Mouse (Mus musculus): ENCODE results near the gene Dscam. TPM values are rescaled to one million over a fixed set of nuclear protein-coding genes. Genes with fewer than 3 reads are reported as not detected.

The Dscam gene
- polyA plus RNA-seq, 1 experiment from 2014 or later: 4.8 TPM

- H3K9me3 ChIP-seq: no peaks in the 10 kb centered on the region
- H3K27ac ChIP-seq (replicated peaks): no peak overlapping the region
- no peak overlapping the region for H3K4me3 ChIP-seq
- H3K9ac ChIP-seq (replicated peaks): no peak overlapping the region
- H3K27me3 ChIP-seq: no peaks in the 10 kb centered on the region
- H3K4me2 ChIP-seq (replicated peaks): no peak overlapping the region
- H3K36me3 ChIP-seq: no peaks in the 10 kb centered on the region
- 90% methylated on average over 5 of the region's 5 CpGs for WGBS
- no peak for ATAC-seq (ENCODE audit: low FRiP score, low read depth)
- peaks cover 9% of the 10 kb centered on the region for H3K4me1 ChIP-seq
These were observed 550.1 kb downstream of the Dscam start for GRCm38 (mm10) chr16:96620402-96620801.

- Histone ChIP-seq H3K4me1 (no peaks in the 10 kb centered on the region), H3K4me2 (replicated peaks) (no peak overlapping the region), H3K9me3 (no peaks in the 10 kb centered on the region), H3K9ac (replicated peaks) (no peak overlapping the region), H3K36me3 (no peaks in the 10 kb centered on the region), H3K27ac (replicated peaks) (no peak overlapping the region), H3K27me3 (no peaks in the 10 kb centered on the region), H3K4me3 (no peak overlapping the region)
- WGBS: 78% methylated on average over 4 of the region's 4 CpGs
- ATAC-seq (ENCODE audit: low FRiP score, low read depth): no peak
These were observed 552.8 kb downstream of the Dscam start for GRCm38 (mm10) chr16:96617772-96618171.

- no peak overlapping the region for H3K27ac ChIP-seq (replicated peaks)
- WGBS: 51% methylated on average over 4 of the region's 4 CpGs
- no peak for ATAC-seq (ENCODE audit: low FRiP score, low read depth)
These were observed 557.3 kb downstream of the Dscam start for GRCm38 (mm10) chr16:96613275-96613674.

GRCm38 (mm10) chr16:96610806-96611205 lies 559.7 kb downstream of the Dscam start:
- H3K36me3 ChIP-seq: peaks cover 12% of the 10 kb centered on the region; the same call in 1 of the 2 replicates
- no peak overlapping the region for H3K4me3 ChIP-seq
- H3K9me3 ChIP-seq: no peaks in the 10 kb centered on the region
- ATAC-seq (ENCODE audit: low FRiP score, low read depth): no peak
- WGBS: 88% methylated on average over 1 of the region's 1 CpGs
- H3K4me1 ChIP-seq: peaks cover 7% of the 10 kb centered on the region; the same call in 1 of the 2 replicates
- H3K9ac ChIP-seq (replicated peaks): no peak overlapping the region
- H3K4me2 ChIP-seq (replicated peaks): no peak overlapping the region
- no peaks in the 10 kb centered on the region for H3K27me3 ChIP-seq
- no peak overlapping the region for H3K27ac ChIP-seq (replicated peaks)

More at GRCm38 (mm10) chr16:96613275-96613674, 557.3 kb downstream of the Dscam start:
- Histone ChIP-seq H3K36me3 (0 out of 2 replicates have a peak, but pooled peaks cover 7% of the 10 kb centered on the region), H3K9me3 (no peaks in the 10 kb centered on the region), H3K4me3 (no peak overlapping the region), H3K9ac (replicated peaks) (no peak overlapping the region), H3K4me2 (replicated peaks) (no peak overlapping the region), H3K27me3 (no peaks in the 10 kb centered on the region), H3K4me1 (peaks cover 7% of the 10 kb centered on the region; the same call in 1 of the 2 replicates)

GRCm38 (mm10) chr16:96602206-96602605 lies 568.3 kb downstream of the Dscam start:
- 73% methylated on average over 2 of the region's 2 CpGs for WGBS
- ATAC-seq (ENCODE audit: low FRiP score, low read depth): no peak
- Histone ChIP-seq H3K27me3 (no peaks in the 10 kb centered on the region), H3K4me1 (no peaks in the 10 kb centered on the region), H3K27ac (replicated peaks) (no peak overlapping the region), H3K9me3 (no peaks in the 10 kb centered on the region), H3K4me2 (replicated peaks) (no peak overlapping the region), H3K36me3 (no peaks in the 10 kb centered on the region), H3K9ac (replicated peaks) (no peak overlapping the region), H3K4me3 (no peak overlapping the region)

GRCm38 (mm10) chr16:96600791-96601190 lies 569.8 kb downstream of the Dscam start:
- ATAC-seq (ENCODE audit: low FRiP score, low read depth): no peak
- no peaks in the 10 kb centered on the region for H3K4me1 ChIP-seq
- 92% methylated on average over 11 of the region's 11 CpGs for WGBS
- no peak overlapping the region for H3K27ac ChIP-seq (replicated peaks)
- no peak overlapping the region for H3K4me2 ChIP-seq (replicated peaks)
- H3K36me3 ChIP-seq: no peaks in the 10 kb centered on the region
- no peak overlapping the region for H3K9ac ChIP-seq (replicated peaks)
- no peak overlapping the region for H3K4me3 ChIP-seq
- no peaks in the 10 kb centered on the region for H3K27me3 ChIP-seq
- no peaks in the 10 kb centered on the region for H3K9me3 ChIP-seq

- Histone ChIP-seq H3K27me3 (no peaks in the 10 kb centered on the region), H3K36me3 (no peaks in the 10 kb centered on the region), H3K4me2 (replicated peaks) (no peak overlapping the region), H3K27ac (replicated peaks) (no peak overlapping the region), H3K4me1 (no peaks in the 10 kb centered on the region), H3K9me3 (no peaks in the 10 kb centered on the region), H3K9ac (replicated peaks) (no peak overlapping the region), H3K4me3 (no peak overlapping the region)
- ATAC-seq (ENCODE audit: low FRiP score, low read depth): no peak
- WGBS: 89% methylated on average over 3 of the region's 3 CpGs
These were observed 571.0 kb downstream of the Dscam start for GRCm38 (mm10) chr16:96599401-96600060.

GRCm38 (mm10) chr16:96575841-96576240 lies 594.7 kb downstream of the Dscam start:
- Histone ChIP-seq H3K27me3 (no peaks in the 10 kb centered on the region), H3K4me2 (replicated peaks) (no peak overlapping the region), H3K4me1 (no peaks in the 10 kb centered on the region), H3K9ac (replicated peaks) (no peak overlapping the region), H3K36me3 (no peaks in the 10 kb centered on the region), H3K9me3 (no peaks in the 10 kb centered on the region), H3K27ac (replicated peaks) (no peak overlapping the region), H3K4me3 (no peak overlapping the region)
- WGBS: 84% methylated on average over 5 of the region's 5 CpGs
- no peak for ATAC-seq (ENCODE audit: low FRiP score, low read depth)

GRCm38 (mm10) chr16:96567428-96567827 lies 603.1 kb downstream of the Dscam start:
- Histone ChIP-seq H3K27me3 (no peaks in the 10 kb centered on the region), H3K4me1 (peaks cover 5% of the 10 kb centered on the region; the same call in 1 of the 2 replicates), H3K4me2 (replicated peaks) (no peak overlapping the region), H3K9ac (replicated peaks) (no peak overlapping the region), H3K9me3 (no peaks in the 10 kb centered on the region), H3K27ac (replicated peaks) (no peak overlapping the region), H3K4me3 (no peak overlapping the region), H3K36me3 (no peaks in the 10 kb centered on the region)
- no peak for ATAC-seq (ENCODE audit: low FRiP score, low read depth)
- 70% methylated on average over 3 of the region's 3 CpGs for WGBS

GRCm38 (mm10) chr16:96563350-96564257 lies 606.9 kb downstream of the Dscam start:
- no peak overlapping the region for H3K27ac ChIP-seq (replicated peaks)
- H3K27me3 ChIP-seq: no peaks in the 10 kb centered on the region
- H3K4me1 ChIP-seq: peaks cover 5% of the 10 kb centered on the region; the same call in 1 of the 2 replicates
- H3K4me3 ChIP-seq: no peak overlapping the region
- no peaks in the 10 kb centered on the region for H3K9me3 ChIP-seq
- 62% methylated on average over 8 of the region's 8 CpGs for WGBS
- no peak overlapping the region for H3K9ac ChIP-seq (replicated peaks)
- no peak for ATAC-seq (ENCODE audit: low FRiP score, low read depth)
- no peaks in the 10 kb centered on the region for H3K36me3 ChIP-seq
- no peak overlapping the region for H3K4me2 ChIP-seq (replicated peaks)

GRCm38 (mm10) chr16:96559796-96560195 lies 610.8 kb downstream of the Dscam start:
- Histone ChIP-seq H3K27ac (replicated peaks) (no peak overlapping the region), H3K4me1 (peaks cover 5% of the 10 kb centered on the region; the same call in 1 of the 2 replicates), H3K4me3 (no peak overlapping the region), H3K9ac (replicated peaks) (no peak overlapping the region), H3K4me2 (replicated peaks) (no peak overlapping the region), H3K9me3 (no peaks in the 10 kb centered on the region), H3K36me3 (no peaks in the 10 kb centered on the region), H3K27me3 (no peaks in the 10 kb centered on the region)
- no peak for ATAC-seq (ENCODE audit: low FRiP score, low read depth)

GRCm38 (mm10) chr16:96558341-96558740 lies 612.2 kb downstream of the Dscam start:
- ATAC-seq (ENCODE audit: low FRiP score, low read depth): no peak
- no peak overlapping the region for H3K4me2 ChIP-seq (replicated peaks)
- H3K4me1 ChIP-seq: no peaks in the 10 kb centered on the region; the same call in 1 of the 2 replicates
- H3K9ac ChIP-seq (replicated peaks): no peak overlapping the region
- no peak overlapping the region for H3K27ac ChIP-seq (replicated peaks)
- WGBS: 94% methylated on average over 1 of the region's 1 CpGs
- no peaks in the 10 kb centered on the region for H3K36me3 ChIP-seq
- H3K9me3 ChIP-seq: no peaks in the 10 kb centered on the region
- no peaks in the 10 kb centered on the region for H3K27me3 ChIP-seq
- no peak overlapping the region for H3K4me3 ChIP-seq
